Mouse (Mus musculus): ENCODE results near the gene Cdk18. TPM values are rescaled to one million over a fixed set of nuclear protein-coding genes. Genes with fewer than 3 reads are reported as not detected.

The Cdk18 gene
- total RNA-seq, 2 experiments from 2014 or later: 26.9 to 28.7 TPM

DNA sequence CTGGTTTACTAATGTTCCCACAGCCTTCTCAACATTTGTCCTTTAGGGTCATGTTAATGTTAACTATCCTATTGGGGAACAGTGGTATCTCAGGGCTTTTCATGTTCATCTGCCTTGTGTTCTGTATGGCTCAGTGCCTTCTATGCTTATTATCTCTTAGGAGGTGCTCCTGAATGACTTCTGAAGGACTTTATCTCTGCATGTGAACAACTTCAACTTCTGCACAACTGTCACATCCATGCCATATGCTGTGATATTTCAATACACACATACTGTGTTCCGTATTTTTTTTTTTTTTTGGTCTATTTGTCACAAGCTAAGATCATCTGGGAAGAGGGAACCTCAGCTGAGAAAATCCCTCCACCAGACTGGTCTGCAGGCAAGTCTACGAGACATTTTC lies 61.1 kb downstream of the Cdk18 start:
- intact Hi-C loops (cut with DNase I): no loop called here

DNA sequence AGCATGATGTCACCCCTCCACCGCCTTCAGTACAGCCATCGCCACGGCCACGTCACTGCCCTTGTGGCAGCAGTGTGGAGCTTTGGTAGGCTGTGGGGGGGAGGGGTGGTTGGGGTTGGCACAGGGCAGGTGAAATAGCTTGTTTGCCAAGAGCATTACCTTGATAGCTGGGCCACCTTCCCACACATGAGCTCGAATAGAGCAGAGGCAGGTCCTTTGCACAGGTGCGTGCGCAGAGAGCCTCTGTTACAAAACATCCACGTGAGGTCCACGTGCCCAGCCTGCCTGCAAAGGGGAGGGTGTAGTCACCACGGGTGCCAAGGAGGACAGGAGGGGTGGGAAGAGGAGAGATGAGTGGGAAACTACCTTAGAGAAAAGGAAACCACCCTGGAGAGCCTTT lies 63.9 kb downstream of the Cdk18 start:
- intact Hi-C loops (cut with DNase I): no loop called here
- DNase-seq (ENCODE audit: low spot score in 2 of 2): no peak

More for the DNA sequence above, 61.1 kb downstream of the Cdk18 start:
- DNase-seq (ENCODE audit: low spot score in 2 of 2): no peak

DNA sequence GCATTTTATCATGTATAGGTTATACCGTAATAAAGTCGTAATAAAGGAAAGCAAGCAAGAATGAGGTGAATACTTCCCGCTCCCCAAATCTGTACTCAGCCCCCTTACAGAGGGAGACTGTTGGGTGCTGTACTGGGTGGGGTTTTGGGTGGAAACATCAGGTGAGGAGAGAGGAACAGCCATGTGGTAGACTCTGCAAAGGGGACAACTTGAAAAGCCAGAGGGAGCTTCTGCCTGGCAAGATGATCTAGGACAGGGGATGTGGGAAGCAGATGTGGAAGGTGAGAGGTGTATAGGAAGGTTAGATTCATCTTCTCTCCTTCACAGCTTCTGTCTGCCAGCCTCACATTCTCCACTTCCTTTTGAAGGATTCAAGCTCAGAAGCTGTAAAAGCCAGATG lies 68.8 kb downstream of the Cdk18 start:
- intact Hi-C loops (cut with DNase I): no loop called here
- no peak for DNase-seq (ENCODE audit: low spot score in 2 of 2)

DNA sequence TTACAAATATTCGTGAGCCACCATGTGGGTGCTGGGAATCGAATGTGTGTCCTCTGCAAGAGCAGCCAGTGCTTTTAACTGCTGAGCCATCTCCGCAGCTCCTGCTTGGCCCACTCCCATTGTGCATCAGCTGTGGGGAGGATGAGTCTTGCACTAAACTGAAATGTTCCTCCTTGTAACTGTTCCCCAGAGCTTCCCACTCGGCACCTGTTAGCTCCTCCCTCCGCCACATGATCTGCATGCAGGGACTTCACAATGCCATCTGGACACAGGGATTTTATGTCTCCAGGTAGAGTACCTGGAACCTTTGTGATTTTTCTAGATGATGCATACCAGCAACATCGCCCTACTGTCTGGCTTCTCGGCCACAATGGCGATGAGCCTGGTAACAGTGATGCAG lies 70.0 kb downstream of the Cdk18 start:
- intact Hi-C loops (cut with DNase I): loop anchor here (5.0 kb wide), 1 partner anchor 38 kb away; no protein-coding TSS in a partner anchor
- peak in 1 of 2 experiments; percentile 45 for DNase-seq (ENCODE audit: low spot score in 2 of 2)

GRCm38 (mm10) chr1:132067261-132068255 lies 71.9 kb downstream of the Cdk18 start, which contains the start of gene Mfsd4a:
Gene Mfsd4a (minus strand): TSS chr1:132068062.
- intact Hi-C loops (cut with DNase I): loop anchor here (1.0 to 5.0 kb wide), 2 partner anchors 21 to 40 kb away; no protein-coding TSS in a partner anchor
- peak; percentile 68 to 69 for DNase-seq (ENCODE audit: low spot score in 2 of 2)

DNA sequence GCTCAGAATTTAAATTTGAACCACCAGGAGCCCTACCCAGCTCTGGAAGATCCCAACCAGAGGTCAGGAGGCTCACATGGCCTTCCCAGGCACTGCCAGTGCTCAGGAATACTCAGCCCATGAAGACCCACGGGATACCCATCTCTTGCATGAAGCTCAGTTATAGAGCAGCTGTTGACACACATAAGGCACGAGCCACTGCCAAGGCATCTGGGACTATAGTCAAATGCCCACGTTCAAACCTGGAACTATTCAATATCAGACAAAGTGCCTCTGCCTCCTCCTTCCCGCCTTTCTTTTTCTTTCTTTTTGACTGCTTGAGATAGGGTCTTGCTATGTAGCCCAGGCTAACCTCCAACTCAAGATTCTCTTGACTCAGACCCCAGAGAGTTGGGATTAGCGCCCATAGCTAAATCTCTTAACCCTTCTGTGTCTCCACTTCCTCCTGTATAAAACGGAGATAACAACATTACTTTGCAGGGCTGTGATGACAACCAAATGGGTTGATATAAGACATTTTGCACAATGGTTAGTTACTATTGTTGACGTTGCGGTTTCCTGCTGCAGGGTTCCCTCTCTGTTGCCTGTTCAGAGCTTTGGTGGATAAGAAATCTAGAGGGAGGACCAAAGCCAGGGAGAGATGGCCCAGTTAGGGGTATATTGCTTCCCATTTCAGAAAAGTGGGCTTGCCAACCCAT lies 73.9 kb downstream of the Cdk18 start:
- intact Hi-C loops (cut with DNase I): loop anchor here (5.0 kb wide), 1 partner anchor 42 kb away; no protein-coding TSS in a partner anchor
- DNase-seq (ENCODE audit: low spot score in 2 of 2): peak in 1 of 2 experiments; percentile 73

GRCm38 (mm10) chr1:132065001-132065400 lies 74.5 kb downstream of the Cdk18 start:
- peak; percentile 31 to 77 for DNase-seq (ENCODE audit: low spot score in 2 of 2)
- intact Hi-C loops (cut with DNase I): loop anchor here (5.0 kb wide), 1 partner anchor 42 kb away; no protein-coding TSS in a partner anchor

- DNase-seq (ENCODE audit: low spot score in 2 of 2): no peak
- intact Hi-C loops (cut with DNase I): no loop called here
Observed at GRCm38 (mm10) chr1:132063096-132063495, 76.4 kb downstream of the Cdk18 start.

Other genes with a start within 250 kb of the Cdk18 start
- 100 to 1,000 TPM; 148 to 152 TPM for gene Nucks1, start 229.2 kb downstream of the Cdk18 start, total RNA-seq (2021)
- gene Slc45a3, start 176.7 kb downstream of the Cdk18 start, total RNA-seq (2021): 1 to 10 TPM; 1.1 to 1.9 TPM
- gene Elk4, start 132.1 kb downstream of the Cdk18 start, total RNA-seq (2021): 10 to 100 TPM; 52.6 TPM
- gene Mfsd4a, start 71.6 kb downstream of the Cdk18 start, total RNA-seq (2021): 10 to 100 TPM; 73.5 to 87.6 TPM
- gene Lemd1, start 51.7 kb upstream of the Cdk18 start, total RNA-seq (2021): 1 to 10 TPM; 4.2 to 7.3 TPM
- gene AC124108.1, start 51.8 kb upstream of the Cdk18 start, total RNA-seq (2021): 1 to 10 TPM; 4.7 to 5.8 TPM
- not detected for gene Gm10188, start 90.1 kb upstream of the Cdk18 start, total RNA-seq (2021)
- 10 to 100 TPM; 11.3 to 14.1 TPM for gene Klhdc8a, start 158.9 kb upstream of the Cdk18 start, total RNA-seq (2021)
- gene Nuak2, start 176.4 kb upstream of the Cdk18 start, total RNA-seq (2021): under 1 TPM; 0.94 to 0.96 TPM

Measured in left cerebral cortex, postnatal 25 days (tissue).